Mouse (Mus musculus) midbrain, embryonic 15.5 days (tissue): ENCODE data around the gene Phactr2. TPM values are rescaled to one million over a fixed set of nuclear protein-coding genes. Genes with fewer than 3 reads are reported as not detected.

Source experiments
- ATAC-seq: fragments of 200-750 bp; cut with Nextera tagmentation; replicated peaks from 2 replicates; pipeline ENCODE4 v1.8.0; 2017; ENCODE audit warnings: moderate TSS enrichment
- H3K27ac ChIP-seq: fragments of 300-500 bp; sonication (generic); 2 replicates; pipeline ENCODE4 v1.5.1; 2015; ENCODE audit warnings: mild to moderate bottlenecking, inconsistent platforms
- H3K27me3 ChIP-seq: fragments of 300-500 bp; sonication (generic); replicated peaks from 2 replicates; pipeline ENCODE4 v1.6.1; 2015; ENCODE audit warnings: inconsistent platforms
- H3K36me3 ChIP-seq: fragments of 300-500 bp; sonication (generic); replicated peaks from 2 replicates; pipeline ENCODE4 v1.6.1; 2015; ENCODE audit warnings: inconsistent platforms
- H3K4me1 ChIP-seq: fragments of 300-500 bp; sonication (generic); 2 replicates; pipeline ENCODE4 v1.6.1; 2015; ENCODE audit warnings: inconsistent platforms
- H3K4me2 ChIP-seq: fragments of 300-500 bp; sonication (generic); 2 replicates; pipeline ENCODE4 v1.6.1; 2015; ENCODE audit warnings: inconsistent platforms, mild to moderate bottlenecking, moderate library complexity
- H3K4me3 ChIP-seq: fragments of 300-500 bp; sonication (generic); 2 replicates; pipeline ENCODE4 v1.5.1; 2015; ENCODE audit warnings: mild to moderate bottlenecking, inconsistent platforms
- H3K9ac ChIP-seq: fragments of 300-500 bp; sonication (generic); 2 replicates; pipeline ENCODE4 v1.6.1; 2015; ENCODE audit warnings: mild to moderate bottlenecking, inconsistent platforms
- H3K9me3 ChIP-seq: fragments of 300-500 bp; sonication (generic); 2 replicates; pipeline ENCODE4 v1.6.1; 2016; ENCODE audit warnings: inconsistent platforms
- WGBS: fragments of 180-500 bp; shearing (Covaris S2); methylation state at CpG from one replicate; pipeline ENCODE4 v1.1.7; 2015; ENCODE audit warnings: mixed read lengths; 5-methylcytosine and 5-hydroxymethylcytosine counted together
- polyA plus RNA-seq: library from polyadenylated mRNA; unstranded; fragments of >200 nt; fragmentation: Nextera tagmentation; extraction: Ambion mirVana; gene quantifications from 2 replicates; pipeline ENCODE4 v1.2.1, GENCODE M21; 2015

Phactr2 gene
- polyA plus RNA-seq, 1 experiment from 2014 or later, result 7.5 TPM

GRCm38 (mm10) chr10:13177973-13178624 lies 296.1 kb downstream of the Phactr2 start, which contains the start of gene Zc2hc1b:
Gene Zc2hc1b (minus strand): TSS chr10:13178023.
- H3K4me1 ChIP-seq, result no peaks in the 10 kb centered on the region
- H3K9me3 ChIP-seq, result no peaks in the 10 kb centered on the region
- H3K4me2 ChIP-seq, result no peak within 1 kb of the TSS
- WGBS, result 53% methylated on average over 7 of the region's 7 CpGs
- peaks cover 30% of the 10 kb centered on the region for H3K36me3 ChIP-seq
- H3K27me3 ChIP-seq, result no peaks in the 10 kb centered on the region
- no peak within 1 kb of the TSS for H3K9ac ChIP-seq
- no peak within 1 kb of the TSS for H3K4me3 ChIP-seq
- no peak for ATAC-seq
- no peak within 1 kb of the TSS for H3K27ac ChIP-seq

GRCm38 (mm10) chr10:13175866-13176265 lies 298.3 kb downstream of the Phactr2 start:
- H3K4me1 ChIP-seq, result 0 out of 2 replicates have a peak, but pooled peaks cover 3% of the 10 kb centered on the region
- H3K36me3 ChIP-seq, result peaks cover 25% of the 10 kb centered on the region
- H3K9me3 ChIP-seq, result no peaks in the 10 kb centered on the region
- ATAC-seq, result no peak
- H3K27ac ChIP-seq, result no peak overlapping the region
- H3K9ac ChIP-seq, result no peak overlapping the region
- WGBS, result 92% methylated on average over 7 of the region's 7 CpGs
- no peaks in the 10 kb centered on the region for H3K27me3 ChIP-seq
- H3K4me2 ChIP-seq, result no peak overlapping the region
- H3K4me3 ChIP-seq, result no peak overlapping the region

GRCm38 (mm10) chr10:13172798-13173221 lies 301.4 kb downstream of the Phactr2 start:
- Histone ChIP-seq H3K4me2 (no peak overlapping the region), H3K4me1 (0 out of 2 replicates have a peak, but pooled peaks cover 4% of the 10 kb centered on the region), H3K36me3 (peaks cover 1% of the 10 kb centered on the region; the same call in 1 of the 2 replicates), H3K9ac (no peak overlapping the region), H3K27ac (no peak overlapping the region), H3K27me3 (no peaks in the 10 kb centered on the region), H3K9me3 (no peaks in the 10 kb centered on the region), H3K4me3 (no peak overlapping the region)
- 58% methylated on average over 10 of the region's 10 CpGs for whole genome bisulfite sequencing
- no peak for ATAC-seq

- no peaks in the 10 kb centered on the region for H3K27me3 ChIP-seq
- ATAC-seq, result no peak
- no peak overlapping the region for H3K27ac ChIP-seq
- H3K9ac ChIP-seq, result no peak overlapping the region
- 0 out of 2 replicates have a peak, but pooled peaks cover 4% of the 10 kb centered on the region for H3K4me1 ChIP-seq
- no peak overlapping the region for H3K4me2 ChIP-seq
- 61% methylated on average over 2 of the region's 2 CpGs for WGBS
- no peaks in the 10 kb centered on the region for H3K36me3 ChIP-seq
- no peaks in the 10 kb centered on the region for H3K9me3 ChIP-seq
- no peak overlapping the region for H3K4me3 ChIP-seq
These were observed 302.8 kb downstream of the Phactr2 start for GRCm38 (mm10) chr10:13171461-13171860.

GRCm38 (mm10) chr10:13170739-13171448 lies 303.3 kb downstream of the Phactr2 start:
- Histone ChIP-seq H3K36me3 (no peaks in the 10 kb centered on the region), H3K4me3 (no peak overlapping the region), H3K4me1 (0 out of 2 replicates have a peak, but pooled peaks cover 4% of the 10 kb centered on the region), H3K27ac (no peak overlapping the region), H3K9ac (no peak overlapping the region), H3K27me3 (no peaks in the 10 kb centered on the region), H3K4me2 (no peak overlapping the region), H3K9me3 (no peaks in the 10 kb centered on the region)
- ATAC-seq, result peak; percentile 76
- 38% methylated on average over 12 of the region's 12 CpGs for WGBS

GRCm38 (mm10) chr10:13168461-13168860 lies 305.8 kb downstream of the Phactr2 start:
- WGBS, result 86% methylated on average over 5 of the region's 5 CpGs
- Histone ChIP-seq H3K9ac (no peak overlapping the region), H3K9me3 (no peaks in the 10 kb centered on the region), H3K4me1 (0 out of 2 replicates have a peak, but pooled peaks cover 4% of the 10 kb centered on the region), H3K27me3 (no peaks in the 10 kb centered on the region), H3K4me2 (no peak overlapping the region), H3K36me3 (no peaks in the 10 kb centered on the region), H3K4me3 (no peak overlapping the region), H3K27ac (no peak overlapping the region)
- no peak for ATAC-seq

GRCm38 (mm10) chr10:13162031-13162430 lies 312.2 kb downstream of the Phactr2 start:
- 84% methylated on average over 4 of the region's 4 CpGs for WGBS
- Histone ChIP-seq H3K9ac (no peak overlapping the region), H3K9me3 (0 out of 2 replicates have a peak, but pooled peaks cover 5% of the 10 kb centered on the region), H3K4me1 (no peaks in the 10 kb centered on the region), H3K27me3 (no peaks in the 10 kb centered on the region), H3K4me2 (no peak overlapping the region), H3K4me3 (no peak overlapping the region), H3K36me3 (no peaks in the 10 kb centered on the region), H3K27ac (no peak overlapping the region)
- no peak for ATAC-seq

- ATAC-seq, result no peak
- Histone ChIP-seq H3K4me3 (no peak overlapping the region), H3K9me3 (0 out of 2 replicates have a peak, but pooled peaks cover 5% of the 10 kb centered on the region), H3K9ac (no peak overlapping the region), H3K36me3 (no peaks in the 10 kb centered on the region), H3K27ac (no peak overlapping the region), H3K4me1 (no peaks in the 10 kb centered on the region), H3K4me2 (no peak overlapping the region), H3K27me3 (no peaks in the 10 kb centered on the region)
- WGBS, result 92% methylated on average over 4 of the region's 4 CpGs
These were observed 313.3 kb downstream of the Phactr2 start for GRCm38 (mm10) chr10:13160913-13161312.

Other genes starting within 250 kb of the Phactr2 start
- 39.7 and 39.9 TPM in 2 replicates for gene Fuca2, start 25.1 kb upstream of the Phactr2 start, polyA plus RNA-seq
- gene Adat2, start 78.5 kb upstream of the Phactr2 start, polyA plus RNA-seq, result 1.5 and 2.0 TPM in 2 replicates
- 27.8 TPM in 2 replicates for gene Pex3, start 78.7 kb upstream of the Phactr2 start, polyA plus RNA-seq